Mouse (Mus musculus) forebrain, embryonic 14.5 days (tissue): ENCODE measurements around the gene Sox10. TPM values are rescaled to one million over a fixed set of nuclear protein-coding genes. Genes with fewer than 3 reads are reported as not detected.

Experiments
- ATAC-seq: fragments of 200-750 bp; cut with Nextera tagmentation; 2 replicates; pipeline ENCODE4 v1.8.0; 2017; ENCODE audit warnings: mild to moderate bottlenecking, moderate library complexity
- DNase-seq: peaks from one replicate; pipeline ENCODE4 v3.0.0-alpha.2; 2015; ENCODE audit warnings: low spot score
- H3K27ac ChIP-seq: fragments of 300-500 bp; sonication (generic); 2 replicates; pipeline ENCODE4 v1.5.1; 2014; ENCODE audit warnings: low read depth, mild to moderate bottlenecking, control low read depth, low read length, moderate library complexity
- H3K27me3 ChIP-seq: fragments of 300-500 bp; sonication (generic); replicated peaks from 2 replicates; pipeline ENCODE4 v1.6.1; 2014; ENCODE audit warnings: low read length, control low read depth, mixed read lengths; ENCODE audit not compliant: control insufficient read depth, insufficient read depth
- H3K36me3 ChIP-seq: fragments of 300-500 bp; sonication (generic); 2 replicates; pipeline ENCODE4 v1.6.1; 2014; ENCODE audit warnings: low read length, control low read depth; ENCODE audit not compliant: control insufficient read depth, insufficient read depth
- H3K4me1 ChIP-seq: fragments of 300-500 bp; sonication (generic); 2 replicates; pipeline ENCODE4 v1.6.1; 2014; ENCODE audit warnings: antibody characterized with exemption, low read length, control low read depth; ENCODE audit not compliant: control insufficient read depth, insufficient read depth
- H3K4me2 ChIP-seq: fragments of 300-500 bp; sonication (generic); 2 replicates; pipeline ENCODE4 v1.6.1; 2014; ENCODE audit warnings: mild to moderate bottlenecking, control low read depth, low read length
- H3K4me3 ChIP-seq: fragments of 300-500 bp; sonication (generic); 2 replicates; pipeline ENCODE4 v1.5.1; 2014; ENCODE audit warnings: low read depth, low read length, control low read depth
- H3K9ac ChIP-seq: fragments of 300-500 bp; sonication (generic); 2 replicates; pipeline ENCODE4 v1.6.1; 2014; ENCODE audit warnings: mild to moderate bottlenecking, low read length, control low read depth, moderate library complexity
- H3K9me3 ChIP-seq: fragments of 300-500 bp; sonication (generic); replicated peaks from 2 replicates; pipeline ENCODE4 v1.6.1; 2016; ENCODE audit warnings: low read length, control low read depth, mixed read lengths; ENCODE audit not compliant: control insufficient read depth
- WGBS: fragments of 180-500 bp; shearing (Covaris S2); extraction: QIAGEN DNeasy Blood & Tissue Kit; methylation state at CpG from one replicate; pipeline ENCODE4 v1.1.7; 2014; 5-methylcytosine and 5-hydroxymethylcytosine counted together
- polyA plus RNA-seq: library from polyadenylated mRNA; unstranded; fragments of >200 nt; fragmentation: Nextera tagmentation; extraction: Ambion mirVana; gene quantifications from 2 replicates; pipeline ENCODE4 v1.2.1, GENCODE M21; 2014

Gene Sox10
- polyA plus RNA-seq, 1 experiment from 2014 or later, result 0.89 TPM

GRCm38 (mm10) chr15:79176905-79177304 is 11.9 kb upstream of the Sox10 start:
- DNase-seq (no peak), ATAC-seq (no peak)
- WGBS, result 46% methylated on average over 6 of the region's 6 CpGs
- Histone ChIP-seq H3K4me3 (no peak overlapping the region), H3K36me3 (no peaks in the 10 kb centered on the region), H3K4me1 (no peaks in the 10 kb centered on the region), H3K27me3 (no peaks in the 10 kb centered on the region), H3K9ac (no peak overlapping the region), H3K27ac (no peak overlapping the region), H3K4me2 (no peak overlapping the region), H3K9me3 (no peaks in the 10 kb centered on the region)

GRCm38 (mm10) chr15:79166712-79167111 is 1.7 kb upstream of the Sox10 start:
- 0 out of 2 replicates have a peak, but pooled peaks cover 2% of the 10 kb centered on the region for H3K4me1 ChIP-seq
- 0 out of 2 replicates have a peak overlapping the region, but pooled peaks have one; percentile 5 for H3K9ac ChIP-seq
- H3K4me2 ChIP-seq, result no peak overlapping the region
- ATAC-seq, result no peak; the same call in 1 of the 2 replicates
- H3K27ac ChIP-seq, result no peak overlapping the region
- no peaks in the 10 kb centered on the region for H3K9me3 ChIP-seq
- peaks cover 33% of the 10 kb centered on the region for H3K27me3 ChIP-seq
- H3K4me3 ChIP-seq, result no peak overlapping the region
- no peaks in the 10 kb centered on the region for H3K36me3 ChIP-seq
- 63% methylated on average over 8 of the region's 8 CpGs for WGBS
- DNase-seq, result peak; percentile 15

- WGBS, result 11% methylated on average over 14 of the region's 15 CpGs
- no peaks in the 10 kb centered on the region for H3K9me3 ChIP-seq
- H3K9ac ChIP-seq, result no peak overlapping the region
- H3K4me3 ChIP-seq, result no peak overlapping the region
- H3K27ac ChIP-seq, result no peak overlapping the region
- peaks cover 39% of the 10 kb centered on the region for H3K27me3 ChIP-seq
- no peaks in the 10 kb centered on the region for H3K36me3 ChIP-seq
- ATAC-seq (no peak), DNase-seq (no peak)
- H3K4me1 ChIP-seq, result 0 out of 2 replicates have a peak, but pooled peaks cover 2% of the 10 kb centered on the region
- H3K4me2 ChIP-seq, result no peak overlapping the region
These were observed 789 bp downstream of the Sox10 start for GRCm38 (mm10) chr15:79164251-79164650.

GRCm38 (mm10) chr15:79162822-79163221 is 2.2 kb downstream of the Sox10 start:
- no peak overlapping the region for H3K27ac ChIP-seq
- no peaks in the 10 kb centered on the region for H3K9me3 ChIP-seq
- WGBS, result 49% methylated on average over 14 of the region's 14 CpGs
- H3K4me1 ChIP-seq, result 0 out of 2 replicates have a peak, but pooled peaks cover 2% of the 10 kb centered on the region
- H3K4me3 ChIP-seq, result no peak overlapping the region
- H3K36me3 ChIP-seq, result no peaks in the 10 kb centered on the region
- H3K27me3 ChIP-seq, result peaks cover 39% of the 10 kb centered on the region
- DNase-seq, result no peak
- no peak overlapping the region for H3K9ac ChIP-seq
- ATAC-seq, result no peak
- H3K4me2 ChIP-seq, result no peak overlapping the region

GRCm38 (mm10) chr15:79162301-79162700 is 2.7 kb downstream of the Sox10 start:
- no peak overlapping the region for H3K4me3 ChIP-seq
- no peak for DNase-seq
- 0 out of 2 replicates have a peak, but pooled peaks cover 2% of the 10 kb centered on the region for H3K4me1 ChIP-seq
- no peak for ATAC-seq
- peaks cover 39% of the 10 kb centered on the region for H3K27me3 ChIP-seq
- no peaks in the 10 kb centered on the region for H3K36me3 ChIP-seq
- 77% methylated on average over 7 of the region's 7 CpGs for WGBS
- H3K9me3 ChIP-seq, result no peaks in the 10 kb centered on the region
- H3K4me2 ChIP-seq, result no peak overlapping the region
- no peak overlapping the region for H3K9ac ChIP-seq
- no peak overlapping the region for H3K27ac ChIP-seq

GRCm38 (mm10) chr15:79155572-79155971 is 9.5 kb downstream of the Sox10 start:
- no peaks in the 10 kb centered on the region for H3K27me3 ChIP-seq
- no peaks in the 10 kb centered on the region for H3K9me3 ChIP-seq
- H3K9ac ChIP-seq, result no peak overlapping the region
- WGBS, result 43% methylated on average over 3 of the region's 3 CpGs
- H3K36me3 ChIP-seq, result peaks cover 19% of the 10 kb centered on the region
- H3K4me3 ChIP-seq, result no peak overlapping the region
- DNase-seq (no peak), ATAC-seq (no peak)
- no peak overlapping the region for H3K4me2 ChIP-seq
- peaks cover 6% of the 10 kb centered on the region; the same call in 1 of the 2 replicates for H3K4me1 ChIP-seq
- no peak overlapping the region for H3K27ac ChIP-seq

- peaks cover 43% of the 10 kb centered on the region for H3K36me3 ChIP-seq
- no peaks in the 10 kb centered on the region for H3K9me3 ChIP-seq
- peaks cover 6% of the 10 kb centered on the region; the same call in 1 of the 2 replicates for H3K4me1 ChIP-seq
- 37% methylated on average over 6 of the region's 6 CpGs for WGBS
- no peak overlapping the region; the same call in 1 of the 2 replicates for H3K9ac ChIP-seq
- no peak overlapping the region for H3K4me3 ChIP-seq
- no peak overlapping the region for H3K4me2 ChIP-seq
- ATAC-seq (no peak), DNase-seq (no peak)
- no peaks in the 10 kb centered on the region for H3K27me3 ChIP-seq
- H3K27ac ChIP-seq, result peak overlapping the region; percentile 76; the same call in 1 of the 2 replicates
These were observed 12.3 kb downstream of the Sox10 start for GRCm38 (mm10) chr15:79152709-79153108.

- ATAC-seq, result peak; percentile 52
- no peak overlapping the region for H3K4me2 ChIP-seq
- H3K36me3 ChIP-seq, result peaks cover 51% of the 10 kb centered on the region
- DNase-seq, result peak; percentile 54
- H3K4me1 ChIP-seq, result peaks cover 6% of the 10 kb centered on the region; the same call in 1 of the 2 replicates
- H3K9ac ChIP-seq, result peak overlapping the region; percentile 5; the same call in 1 of the 2 replicates
- no peak overlapping the region for H3K4me3 ChIP-seq
- H3K9me3 ChIP-seq, result no peaks in the 10 kb centered on the region
- WGBS, result 17% methylated on average over 8 of the region's 8 CpGs
- peak overlapping the region; percentile 76 for H3K27ac ChIP-seq
- H3K27me3 ChIP-seq, result no peaks in the 10 kb centered on the region
These were observed 13.2 kb downstream of the Sox10 start for GRCm38 (mm10) chr15:79151881-79152280.

GRCm38 (mm10) chr15:79148533-79148932 is 16.5 kb downstream of the Sox10 start:
- H3K9ac ChIP-seq, result no peak overlapping the region
- H3K4me2 ChIP-seq, result no peak overlapping the region
- peak; percentile 71; the same call in 1 of the 2 replicates for ATAC-seq
- peaks cover 78% of the 10 kb centered on the region for H3K36me3 ChIP-seq
- no peaks in the 10 kb centered on the region for H3K9me3 ChIP-seq
- H3K27me3 ChIP-seq, result no peaks in the 10 kb centered on the region
- WGBS, result 61% methylated on average over 7 of the region's 7 CpGs
- H3K4me3 ChIP-seq, result no peak overlapping the region
- H3K27ac ChIP-seq, result no peak overlapping the region
- H3K4me1 ChIP-seq, result peaks cover 6% of the 10 kb centered on the region; the same call in 1 of the 2 replicates
- DNase-seq, result peak; percentile 87
